8 mouse cellular contexts compared by ENCODE assay signal in genomic region chr2:118901175-118902031, GRCm38 (mm10). TPM values are rescaled to one million over a fixed set of nuclear protein-coding genes. Genes with fewer than 3 reads are reported as not detected.
DNase-seq lines count a peak whose midpoint lies in the region; ATAC-seq lines count a peak whose summit lies in the region.

No protein-coding gene starts in this region.

- H3K4me2 ChIP-seq in heart, embryonic 13.5 days = peak overlapping the region; percentile 99
- peak overlapping the region; percentile 100 for H3K4me2 ChIP-seq in liver, embryonic 13.5 days
- H3K4me2 ChIP-seq in stomach, embryonic 16.5 days (ENCODE audit: low read depth, low read length) = peak overlapping the region; percentile 100

- no peaks in the 10 kb centered on the region for H3K36me3 ChIP-seq in heart, embryonic 13.5 days
- H3K36me3 ChIP-seq in liver, embryonic 13.5 days = no peaks in the 10 kb centered on the region
- no peaks in the 10 kb centered on the region for H3K36me3 ChIP-seq in stomach, embryonic 16.5 days (ENCODE audit: control insufficient read depth, insufficient read depth, low read length)

- peaks cover 51% of the 10 kb centered on the region for H3K27me3 ChIP-seq in heart, embryonic 13.5 days (replicated peaks)
- H3K27me3 ChIP-seq in liver, embryonic 13.5 days = peaks cover 62% of the 10 kb centered on the region
- peaks cover 39% of the 10 kb centered on the region for H3K27me3 ChIP-seq in stomach, embryonic 16.5 days (ENCODE audit: control insufficient read depth, insufficient read depth, low read length)

- peak overlapping the region; percentile 57 for H3K27ac ChIP-seq in brown adipose tissue, adult 24 weeks (replicated peaks; ENCODE audit: low read depth, low read length)
- peak overlapping the region; percentile 83 for H3K27ac ChIP-seq in heart, embryonic 13.5 days (replicated peaks)
- H3K27ac ChIP-seq in liver, embryonic 13.5 days = peak overlapping the region; percentile 93
- H3K27ac ChIP-seq in stomach, embryonic 16.5 days (ENCODE audit: low read length) = peak overlapping the region; percentile 78

- no peaks in the 10 kb centered on the region for H3K9me3 ChIP-seq in heart, embryonic 13.5 days
- H3K9me3 ChIP-seq in liver, embryonic 13.5 days (replicated peaks) = no peaks in the 10 kb centered on the region
- no peaks in the 10 kb centered on the region for H3K9me3 ChIP-seq in stomach, embryonic 16.5 days (replicated peaks; ENCODE audit: control insufficient read depth, low read length)

- H3K9ac ChIP-seq in heart, embryonic 13.5 days = peak overlapping the region; percentile 93
- H3K9ac ChIP-seq in liver, embryonic 13.5 days = peak overlapping the region; percentile 95
- H3K9ac ChIP-seq in stomach, embryonic 16.5 days (ENCODE audit: low read length) = peak overlapping the region; percentile 91

- DNase-seq in CD4-positive, CD25-positive, alpha-beta regulatory T cell, adult 2 months (ENCODE audit: low read depth, low spot score) = peak; percentile 95
- peak; percentile 16 for DNase-seq in fat pad, adult 2 months (ENCODE audit: extremely low read depth, low read depth, low spot score)
- DNase-seq in kidney, postnatal 10 days = peak; percentile 99
- peak; percentile 96 for DNase-seq in liver, embryonic 13.5 days
- DNase-seq in neural tube, embryonic 10.5 days (ENCODE audit: extremely low spot score, low spot score) = peak; percentile 95

- peak overlapping the region; percentile 98 for H3K4me3 ChIP-seq in brown adipose tissue, adult 24 weeks (ENCODE audit: insufficient read depth, low read depth, low read length)
- peak overlapping the region; percentile 94 for H3K4me3 ChIP-seq in heart, embryonic 13.5 days
- peak overlapping the region; percentile 98 for H3K4me3 ChIP-seq in liver, embryonic 13.5 days (replicated peaks)
- peak overlapping the region; percentile 80 for H3K4me3 ChIP-seq in stomach, embryonic 16.5 days (replicated peaks; ENCODE audit: low read length)

- H3K4me1 ChIP-seq in brown adipose tissue, adult 24 weeks (ENCODE audit: control insufficient read depth, insufficient read depth, insufficient read length, low read length) = peaks cover 4% of the 10 kb centered on the region
- H3K4me1 ChIP-seq in heart, embryonic 13.5 days = peaks cover 53% of the 10 kb centered on the region
- peaks cover 78% of the 10 kb centered on the region for H3K4me1 ChIP-seq in liver, embryonic 13.5 days (replicated peaks)
- peaks cover 25% of the 10 kb centered on the region for H3K4me1 ChIP-seq in stomach, embryonic 16.5 days (ENCODE audit: control insufficient read depth, insufficient read depth, low read length)

- peak; percentile 86 for ATAC-seq in heart, embryonic 13.5 days (ENCODE audit: extremely low read depth, insufficient number of reproducible peaks, low FRiP score, low TSS enrichment)
- ATAC-seq in liver, embryonic 13.5 days (ENCODE audit: low read depth) = peak; percentile 90
- ATAC-seq in stomach, embryonic 16.5 days (ENCODE audit: insufficient read depth, low FRiP score) = peak; percentile 93

- under 1% methylated on average over 66 of the region's 120 CpGs for whole genome bisulfite sequencing in heart, embryonic 13.5 days
- WGBS in liver, embryonic 13.5 days (ENCODE audit: insufficient replicate concordance) = under 1% methylated on average over 104 of the region's 120 CpGs
- WGBS in stomach, embryonic 16.5 days = under 1% methylated on average over 92 of the region's 120 CpGs

RNA-seq across cellular contexts. Expression of gene Bahd1, which starts 1.2 kb away (rescaled TPM):
- 3.8 and 4.3 TPM in 2 replicates for polyA plus RNA-seq in brown adipose tissue, adult 24 weeks (2012; ENCODE audit: insufficient read depth, insufficient read length, missing spikeins)
- polyA plus RNA-seq in heart, embryonic 13.5 days (2015; fragmentation: Nextera tagmentation; extraction: Ambion mirVana) = 2.3 and 3.1 TPM in 2 replicates
- polyA plus RNA-seq in liver, embryonic 13.5 days (2015; fragmentation: Nextera tagmentation; extraction: Ambion mirVana) = 2.3 and 2.5 TPM in 2 replicates
- 3.4 and 3.6 TPM in 2 replicates for polyA plus RNA-seq in stomach, embryonic 16.5 days (2015; fragmentation: Nextera tagmentation; extraction: Ambion mirVana)

RNA-seq across cellular contexts. Expression of gene Chst14, which starts 24.9 kb away (rescaled TPM):
- 4.2 and 4.7 TPM in 2 replicates for polyA plus RNA-seq in brown adipose tissue, adult 24 weeks (2012; ENCODE audit: insufficient read depth, insufficient read length, missing spikeins)
- 19.4 and 21.6 TPM in 2 replicates for polyA plus RNA-seq in heart, embryonic 13.5 days (2015; fragmentation: Nextera tagmentation; extraction: Ambion mirVana)
- 5.2 and 5.4 TPM in 2 replicates for polyA plus RNA-seq in liver, embryonic 13.5 days (2015; fragmentation: Nextera tagmentation; extraction: Ambion mirVana)
- 20.1 and 21.1 TPM in 2 replicates for polyA plus RNA-seq in stomach, embryonic 16.5 days (2015; fragmentation: Nextera tagmentation; extraction: Ambion mirVana)

RNA-seq across cellular contexts. Expression of gene Ivd, which starts 39.6 kb away (rescaled TPM):
- 134 and 164 TPM in 2 replicates for polyA plus RNA-seq in brown adipose tissue, adult 24 weeks (2012; ENCODE audit: insufficient read depth, insufficient read length, missing spikeins)
- 69.9 and 75.6 TPM in 2 replicates for polyA plus RNA-seq in heart, embryonic 13.5 days (2015; fragmentation: Nextera tagmentation; extraction: Ambion mirVana)
- polyA plus RNA-seq in liver, embryonic 13.5 days (2015; fragmentation: Nextera tagmentation; extraction: Ambion mirVana) = 26.4 and 29.6 TPM in 2 replicates
- 64.3 and 65.4 TPM in 2 replicates for polyA plus RNA-seq in stomach, embryonic 16.5 days (2015; fragmentation: Nextera tagmentation; extraction: Ambion mirVana)

Comparison
In these comparisons a context has a peak if more than half of its experiments do, and no peak if none do; other contexts are left out.
1. Peak in every context shown above with its lines: DNase-seq, ATAC-seq, H3K4me3 ChIP-seq and H3K27ac ChIP-seq.
2. DNase-seq: peak in every context shown above with its lines; median percentile 99 in kidney, postnatal 10 days; 96 in liver, embryonic 13.5 days; 95 in CD4-positive, CD25-positive, alpha-beta regulatory T cell, adult 2 months; 95 in neural tube, embryonic 10.5 days; 16 in fat pad, adult 2 months.